Mouse (Mus musculus): ENCODE results near the gene Gper1.
"Not testable (repeated sequence)": the region's sequence is repeated elsewhere in the genome, so short reads cannot be mapped to it uniquely, and the experiment has no call there.

Gene Gper1

DNA sequence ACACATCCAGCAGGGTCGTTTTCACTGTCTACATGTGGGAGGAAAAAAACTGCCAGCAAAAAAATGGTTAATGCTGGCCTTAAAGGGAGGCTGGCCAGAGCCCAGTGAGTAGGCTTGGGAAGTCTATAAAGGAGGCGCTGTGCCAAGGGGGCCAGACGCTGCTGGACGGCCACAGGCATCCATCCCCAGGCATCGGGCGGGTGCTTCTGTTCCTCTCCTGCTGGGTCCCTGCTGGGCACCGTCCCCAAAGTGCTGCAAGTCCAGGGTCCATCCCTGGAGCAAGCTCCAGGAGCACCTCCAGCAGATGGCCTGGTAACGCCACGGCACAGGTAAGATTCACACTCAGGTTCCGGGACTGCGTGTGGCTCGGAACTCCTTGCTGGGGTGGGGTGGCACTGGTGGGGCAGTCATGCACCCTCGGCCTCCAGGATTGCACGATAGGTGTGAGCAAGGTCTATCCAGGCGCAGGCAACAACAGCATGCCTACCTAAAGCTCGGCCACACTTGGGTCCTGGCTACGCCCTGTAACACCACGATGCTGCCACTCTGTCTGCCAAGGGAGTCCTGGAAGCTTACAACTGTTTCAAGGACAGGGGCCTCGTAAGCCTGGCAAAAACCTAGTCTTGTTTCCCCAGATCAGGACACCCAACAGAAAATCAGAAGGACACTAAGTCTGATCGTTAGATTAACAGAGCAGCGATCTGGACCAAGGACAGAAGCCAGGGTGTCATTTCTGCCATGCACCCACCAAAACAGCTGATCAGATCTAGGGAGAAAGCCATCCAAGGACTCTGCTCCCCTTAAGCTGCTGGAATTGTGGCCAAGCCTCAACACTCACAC lies at the start of gene Gper1:
Gene Gper1 (plus strand): TSS at position 126 of the 840 bp plus-strand sequence.
- peak; percentile 71 to 80 for DNase-seq

DNA sequence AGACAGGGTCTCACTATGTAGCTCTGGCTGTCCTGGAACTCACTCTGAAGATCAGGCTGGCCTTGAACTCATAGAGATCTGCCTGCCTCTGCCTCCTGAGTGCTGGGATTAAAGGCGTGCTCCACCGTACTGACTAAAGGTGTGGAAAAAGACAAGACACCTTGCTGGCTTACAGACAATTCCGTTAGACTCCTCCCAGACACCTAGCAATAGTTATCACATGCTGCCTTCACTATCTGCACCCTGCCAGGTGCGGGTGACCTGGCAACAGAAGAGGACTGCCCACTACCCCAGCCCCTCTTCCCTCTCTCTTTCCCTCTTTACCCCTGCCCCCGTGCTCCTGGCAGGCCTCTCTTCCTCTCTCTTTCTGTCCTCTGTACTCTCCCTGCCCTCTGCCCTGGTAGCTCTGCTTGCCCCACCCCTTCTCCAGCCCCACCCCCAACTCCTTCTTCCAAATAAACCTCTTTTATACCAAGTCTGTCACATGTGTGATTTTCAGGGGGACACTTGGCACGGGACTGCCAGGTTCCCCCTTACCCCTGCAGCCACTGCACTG lies 49.0 kb upstream of the Gper1 start:
- DNase-seq = no peak

DNA sequence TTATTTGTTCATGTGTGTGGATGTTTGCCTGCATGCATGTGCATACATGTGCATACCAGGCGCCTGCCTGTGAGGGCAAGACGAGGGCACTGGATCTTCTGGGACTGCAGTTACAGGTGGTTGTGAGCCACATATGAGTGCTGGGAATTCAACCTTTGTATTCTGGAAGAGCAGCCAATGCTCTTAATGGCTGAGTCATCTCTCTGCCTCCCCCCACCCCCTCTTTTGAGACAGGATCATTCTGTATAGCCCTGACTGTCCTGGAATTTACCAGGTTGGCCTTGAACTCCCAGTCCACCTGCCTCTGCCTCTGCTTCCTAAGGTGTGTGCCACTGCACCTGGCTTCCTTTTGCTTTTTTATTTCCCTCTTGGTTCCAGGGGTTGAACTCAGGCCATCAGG lies 48.1 kb upstream of the Gper1 start:
- no peak for DNase-seq

DNA sequence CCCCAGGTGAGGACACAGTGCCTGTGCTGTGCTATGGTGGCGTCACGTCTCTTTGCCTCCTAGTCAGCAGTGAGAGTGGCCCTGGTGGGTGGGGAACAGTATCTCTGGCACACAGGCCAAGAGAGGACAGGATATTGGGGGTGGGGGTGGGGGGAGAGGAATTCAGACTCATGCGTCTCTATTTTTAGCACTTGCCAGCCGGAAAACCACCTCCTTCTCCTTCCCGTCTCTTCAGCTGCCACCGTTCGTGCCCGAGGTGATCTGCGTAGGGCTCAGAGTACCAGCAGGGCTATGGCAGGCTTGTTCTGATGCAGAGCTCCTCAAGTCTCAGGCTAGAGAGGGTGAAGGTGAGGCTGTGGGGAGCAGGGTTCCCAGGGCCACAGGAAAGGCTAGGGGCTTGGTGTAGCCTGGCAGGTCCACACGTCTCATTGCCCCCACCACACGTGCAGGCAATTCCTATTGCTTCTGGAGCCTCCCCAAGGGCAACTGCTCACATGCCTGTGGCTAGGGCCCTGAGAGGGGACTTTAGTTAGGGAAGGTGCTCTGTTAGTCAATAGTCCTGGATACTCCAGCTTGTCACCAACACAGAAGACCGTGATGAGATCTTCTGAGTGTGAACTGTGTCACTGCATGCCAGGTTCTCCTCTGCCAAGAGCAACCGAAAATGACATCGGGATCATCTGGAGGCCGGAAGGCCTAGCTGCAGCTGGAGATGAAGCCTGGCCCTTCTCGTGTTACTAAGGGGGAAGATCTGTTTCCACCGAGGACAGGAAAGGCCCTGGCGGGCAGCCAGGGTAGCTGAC lies 45.3 kb upstream of the Gper1 start, which contains the start of gene Gpr146:
Gene Gpr146 (plus strand): TSS at position 230 of the 803 bp plus-strand sequence.
- peak; percentile 79 to 91 for DNase-seq

DNA sequence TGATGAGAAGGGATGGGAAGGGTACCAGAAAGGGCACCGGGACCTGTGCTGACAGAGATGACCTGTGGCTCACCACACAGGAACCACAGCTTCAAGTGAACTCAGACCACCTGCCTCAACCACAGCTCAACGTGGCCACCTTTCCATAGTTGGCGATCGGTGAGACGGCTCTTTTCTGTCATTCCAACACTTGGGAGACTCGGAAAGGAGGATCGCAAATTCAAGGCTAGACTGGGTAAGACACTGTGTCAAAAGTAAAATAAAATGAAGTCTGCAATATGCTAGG lies 44.7 kb upstream of the Gper1 start:
- no peak for DNase-seq

DNA sequence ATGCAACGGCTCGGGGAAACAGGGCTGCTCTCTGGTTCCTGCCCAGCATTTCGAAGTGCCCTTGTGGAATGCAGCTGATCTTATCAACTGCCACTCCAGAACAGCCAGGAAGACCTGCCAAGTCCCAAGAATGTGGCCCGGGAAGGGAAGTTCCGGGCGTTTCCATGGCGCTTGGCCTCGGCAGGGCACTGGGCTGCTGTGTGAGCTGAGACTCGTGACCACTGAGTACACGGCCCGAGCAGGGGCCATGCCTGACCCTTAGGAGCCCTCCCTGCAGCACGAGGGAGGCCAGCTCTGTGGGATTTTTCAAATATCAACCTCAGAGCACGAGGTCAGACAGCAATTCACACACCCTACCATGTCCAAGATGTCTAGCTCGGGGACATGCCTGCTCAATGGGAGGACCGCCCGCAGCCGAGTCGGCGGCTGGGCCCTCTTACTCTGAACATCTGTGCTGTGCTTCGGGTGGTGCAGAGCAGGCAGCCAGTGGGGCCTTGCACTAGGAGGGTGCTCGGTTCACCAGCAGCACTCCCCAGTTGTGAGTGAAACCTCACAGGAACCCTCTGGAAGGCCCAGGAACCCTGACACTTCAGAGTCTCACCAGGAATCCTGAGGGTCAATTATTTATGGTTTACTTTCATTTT lies 43.8 kb upstream of the Gper1 start:
- DNase-seq = peak; percentile 91 to 96

DNA sequence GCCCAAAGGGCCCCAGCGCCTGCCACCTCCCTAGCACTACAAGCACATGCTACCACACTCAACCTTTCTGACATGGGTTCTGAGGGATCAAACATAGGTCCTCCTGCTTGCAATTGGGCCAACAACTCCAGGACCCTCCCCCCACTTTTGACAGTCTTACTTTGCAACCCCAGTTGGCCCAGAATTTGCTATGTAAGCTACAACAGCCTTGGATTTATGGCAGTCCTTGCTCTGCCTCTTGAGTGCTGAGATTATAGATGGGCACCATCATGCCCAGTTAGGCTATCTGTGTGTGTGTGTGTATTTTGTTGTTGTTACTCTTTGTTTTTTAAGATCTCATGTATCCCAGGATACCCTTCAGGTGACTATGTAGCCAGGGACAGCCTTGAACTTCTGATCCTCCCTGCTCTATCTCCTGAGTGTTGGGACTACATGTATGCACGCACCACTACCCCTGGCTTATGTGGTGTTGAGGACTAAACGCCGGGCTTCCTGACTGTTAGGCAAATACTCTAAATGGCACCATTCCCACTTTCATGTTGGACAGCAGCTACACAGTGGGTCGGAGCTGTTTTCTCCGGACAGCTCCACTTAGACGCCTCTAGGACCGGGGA lies 43.1 kb upstream of the Gper1 start:
- DNase-seq = no peak

DNA sequence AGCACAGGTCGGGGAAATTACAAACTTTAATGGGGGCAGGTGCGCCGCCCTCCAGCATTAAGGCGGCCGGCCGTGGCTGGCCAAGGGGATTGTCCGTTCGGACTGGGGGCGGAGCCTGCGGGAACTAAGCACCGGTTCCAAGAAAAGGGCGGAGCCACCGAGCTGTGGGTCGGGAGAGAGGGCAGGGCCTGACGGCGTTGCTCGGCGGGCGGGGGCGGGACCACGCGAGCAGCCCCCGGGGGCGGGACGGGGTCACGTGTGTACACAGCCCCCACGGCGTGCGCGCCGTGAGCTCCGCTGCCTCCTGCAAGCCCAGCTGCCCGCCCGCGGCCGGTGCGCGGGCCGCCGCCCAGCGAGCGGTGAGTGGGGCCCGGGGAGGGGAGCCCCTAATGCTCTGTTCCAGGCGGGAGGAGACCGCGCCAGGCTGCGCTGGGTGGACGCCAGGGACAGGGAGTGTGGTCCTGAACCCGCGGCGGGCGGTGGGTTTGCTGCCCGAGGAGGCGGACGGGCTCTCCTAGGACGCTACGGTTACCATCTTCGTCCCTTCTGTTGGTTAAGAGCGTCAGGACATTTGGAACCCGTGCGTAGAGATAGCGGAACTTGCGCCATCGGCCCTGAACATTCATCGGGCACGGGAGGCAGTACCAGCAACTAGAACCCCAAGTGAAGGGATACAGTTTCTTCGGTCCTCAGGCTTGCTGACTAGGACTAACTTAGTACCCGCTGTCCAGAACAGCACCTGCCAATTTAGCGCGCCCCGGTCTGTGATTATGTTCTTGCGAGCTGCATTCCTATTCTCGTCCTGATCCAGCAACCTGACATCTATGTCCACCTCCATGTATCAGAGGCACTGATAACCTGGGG lies 42.3 kb upstream of the Gper1 start:
- peak; percentile 97 to 98 for DNase-seq

DNA sequence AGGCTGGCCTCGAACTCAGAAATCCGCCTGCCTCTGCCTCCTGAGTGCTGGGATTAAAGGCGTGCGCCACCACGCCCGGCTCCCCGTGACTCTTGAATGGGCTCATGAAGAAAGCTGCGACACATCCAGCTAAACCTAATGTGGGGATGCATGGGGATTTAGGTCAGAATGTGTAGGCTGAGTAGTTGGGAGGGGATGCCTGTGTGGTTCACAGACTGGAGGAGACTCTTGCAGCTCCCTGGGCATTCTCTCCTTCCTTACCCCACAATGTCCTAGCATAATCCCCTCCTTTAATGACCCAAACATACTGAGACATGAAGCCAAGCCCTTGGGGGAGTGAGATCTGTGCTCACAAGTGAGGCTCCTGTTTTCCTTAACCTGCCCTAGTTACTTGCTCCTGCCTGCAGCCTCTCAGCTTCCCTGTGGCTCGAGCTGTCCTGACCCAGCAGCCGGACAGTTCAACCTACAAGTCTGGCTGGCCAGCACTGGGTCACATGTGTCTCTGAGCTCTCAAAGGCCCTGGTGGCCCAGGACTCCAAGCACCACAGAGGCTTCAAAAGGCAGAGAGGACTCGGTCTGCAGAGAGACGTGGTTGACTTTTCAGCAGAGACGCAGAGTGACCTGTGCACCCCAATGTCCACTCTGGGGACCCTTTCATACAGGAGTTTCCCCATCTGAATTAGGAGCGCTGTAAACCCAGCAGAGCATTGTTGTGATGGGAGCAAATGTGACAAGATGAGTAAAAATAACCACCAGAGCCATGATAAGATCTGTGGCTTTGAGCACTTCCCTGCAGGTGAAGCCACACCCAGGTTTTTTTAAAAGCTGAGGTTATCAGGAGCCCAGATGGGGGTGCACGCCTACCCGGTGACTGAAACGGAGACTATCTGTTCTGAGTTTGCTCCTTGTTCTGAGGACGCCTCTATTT lies 41.1 kb upstream of the Gper1 start:
- DNase-seq = no peak

DNA sequence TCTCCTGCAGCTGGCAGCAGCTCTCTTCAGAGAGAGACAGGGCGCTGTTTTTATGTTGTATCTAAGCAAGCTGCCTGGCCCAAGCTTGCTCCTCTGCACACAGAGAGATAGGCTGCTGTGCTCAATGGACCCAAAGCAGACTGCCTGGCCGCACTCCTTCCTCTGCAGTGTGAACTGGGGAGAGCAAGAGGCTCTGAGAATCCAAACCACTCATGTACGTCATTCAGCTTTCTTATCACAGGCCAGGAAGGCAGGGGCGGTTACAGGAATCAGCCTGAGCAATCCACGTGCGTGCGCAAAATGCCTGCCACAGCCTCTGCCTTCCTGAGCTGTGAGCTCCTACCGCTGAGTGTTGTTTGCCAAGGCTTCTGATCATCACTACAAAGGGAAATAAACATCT lies 40.2 kb upstream of the Gper1 start:
- DNase-seq = peak; percentile 84 to 86

DNA sequence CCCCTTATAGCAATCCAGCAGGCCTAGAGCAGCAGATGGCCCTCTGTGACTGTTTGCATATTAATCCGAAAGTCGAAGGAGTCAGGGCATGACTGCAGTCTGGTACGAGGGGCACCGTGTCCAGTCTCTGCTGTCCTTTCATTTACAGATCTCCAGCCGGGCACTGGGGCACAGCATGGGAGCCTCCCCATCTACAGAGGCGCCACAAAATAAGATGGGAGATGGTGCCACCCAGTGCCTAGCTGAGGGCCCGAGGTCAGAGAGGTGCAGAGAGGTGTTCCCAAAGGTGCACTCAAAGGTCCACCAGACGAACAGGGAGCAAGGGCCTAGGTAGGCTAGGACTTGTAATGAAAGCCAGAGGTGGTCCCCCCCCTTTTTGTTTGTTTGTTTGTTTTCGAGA lies 39.7 kb upstream of the Gper1 start:
- no peak for DNase-seq

DNA sequence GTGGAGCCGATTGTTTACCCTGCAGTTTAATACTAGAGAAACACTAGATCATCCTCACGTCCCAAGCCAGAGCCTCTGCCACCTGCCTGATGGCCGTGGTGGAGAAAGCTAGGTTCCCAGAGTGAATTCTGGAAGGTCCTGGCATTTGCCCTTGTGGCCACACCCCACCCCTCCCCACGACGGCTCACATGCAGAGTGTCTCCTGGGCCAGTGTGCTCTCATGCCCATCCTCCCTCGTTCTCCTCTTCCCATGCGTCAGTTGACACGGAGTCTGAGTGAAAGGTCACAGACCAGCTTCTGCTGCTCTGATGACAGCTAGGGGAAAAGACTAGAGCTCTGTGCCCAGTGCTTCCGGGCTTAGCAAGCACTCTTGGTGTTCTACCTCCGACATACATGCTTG lies 38.4 kb upstream of the Gper1 start:
- DNase-seq = peak; percentile 65 to 66

DNA sequence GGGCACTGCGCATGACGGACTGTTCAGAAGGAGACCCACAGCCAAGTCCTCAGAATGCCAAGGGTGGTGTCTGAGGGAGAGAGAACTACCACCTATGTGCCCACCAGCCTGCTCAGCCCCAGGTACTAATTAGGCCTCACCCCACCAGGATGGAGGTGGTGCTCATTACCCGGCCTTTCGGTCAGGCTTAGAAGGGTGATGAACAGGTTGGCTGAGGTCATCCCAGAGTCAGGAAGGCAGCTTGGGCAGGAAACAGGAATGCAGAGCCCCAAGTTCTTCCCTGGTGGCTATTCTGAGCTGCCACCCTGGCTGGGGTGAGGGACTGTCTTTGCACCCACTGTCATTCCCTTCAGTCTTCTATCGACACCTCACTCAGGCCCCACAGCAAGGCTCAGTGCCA lies 36.9 kb upstream of the Gper1 start:
- DNase-seq = no peak

DNA sequence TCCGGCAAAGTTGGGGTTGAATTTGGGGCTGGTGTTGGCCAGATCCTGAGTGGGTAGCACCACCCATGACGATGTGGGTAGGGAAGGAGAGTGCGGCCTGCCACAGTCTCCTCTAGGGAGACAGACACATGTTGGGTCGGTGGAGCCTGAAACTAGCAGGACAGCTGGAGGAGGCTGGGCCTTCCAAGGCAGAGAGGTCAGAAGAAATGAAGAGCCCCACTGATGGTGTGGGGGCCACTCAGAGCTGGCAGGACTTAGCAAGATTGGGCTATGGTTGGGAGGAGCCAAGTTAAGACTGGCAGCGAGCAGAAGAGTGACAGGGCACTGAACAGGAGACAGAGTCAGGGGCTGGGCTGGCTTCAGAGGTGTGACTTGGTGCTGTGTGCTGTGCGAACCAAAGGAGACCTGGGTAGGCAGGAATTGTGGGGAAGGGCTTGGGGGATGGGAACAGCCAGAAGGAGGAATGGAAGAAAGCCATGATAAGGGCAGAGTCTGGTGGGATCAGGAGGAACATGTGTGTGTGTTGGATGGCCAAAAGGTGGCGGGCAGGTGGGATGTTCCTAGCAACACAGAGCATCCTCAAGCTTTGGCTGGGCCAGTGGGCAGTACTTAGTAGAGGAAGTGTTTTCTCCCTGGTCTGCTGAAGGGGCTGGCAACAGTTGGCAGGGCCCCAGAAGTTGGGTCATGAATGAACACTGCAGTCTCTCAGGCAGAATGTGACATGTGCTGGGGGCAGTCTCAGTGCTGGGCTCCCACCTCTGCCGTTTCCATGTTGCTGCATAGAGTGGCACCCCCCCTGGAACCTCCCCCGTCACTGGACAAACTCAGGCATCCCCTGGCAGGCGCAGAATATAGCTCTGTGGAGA lies 35.4 kb upstream of the Gper1 start:
- peak; percentile 75 to 81 for DNase-seq

DNA sequence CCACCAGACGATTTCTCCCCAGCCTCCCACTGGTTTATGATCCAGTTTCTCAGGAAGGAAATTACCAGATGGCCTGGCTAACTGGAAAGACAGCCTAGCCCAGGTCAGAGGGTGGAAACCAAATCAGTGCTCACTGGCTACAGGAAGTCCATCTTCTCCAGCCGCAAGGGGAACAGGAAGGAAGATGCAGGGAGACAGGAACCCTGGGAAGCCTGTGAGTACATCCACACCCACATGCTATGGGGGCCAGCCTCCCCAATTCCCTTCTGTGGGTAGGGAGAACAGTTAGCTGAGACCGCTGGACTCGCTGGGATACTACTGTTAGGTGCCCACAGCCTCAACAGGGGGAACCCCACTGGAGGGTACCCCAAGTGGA lies 34.8 kb upstream of the Gper1 start:
- peak; percentile 53 to 58 for DNase-seq

DNA sequence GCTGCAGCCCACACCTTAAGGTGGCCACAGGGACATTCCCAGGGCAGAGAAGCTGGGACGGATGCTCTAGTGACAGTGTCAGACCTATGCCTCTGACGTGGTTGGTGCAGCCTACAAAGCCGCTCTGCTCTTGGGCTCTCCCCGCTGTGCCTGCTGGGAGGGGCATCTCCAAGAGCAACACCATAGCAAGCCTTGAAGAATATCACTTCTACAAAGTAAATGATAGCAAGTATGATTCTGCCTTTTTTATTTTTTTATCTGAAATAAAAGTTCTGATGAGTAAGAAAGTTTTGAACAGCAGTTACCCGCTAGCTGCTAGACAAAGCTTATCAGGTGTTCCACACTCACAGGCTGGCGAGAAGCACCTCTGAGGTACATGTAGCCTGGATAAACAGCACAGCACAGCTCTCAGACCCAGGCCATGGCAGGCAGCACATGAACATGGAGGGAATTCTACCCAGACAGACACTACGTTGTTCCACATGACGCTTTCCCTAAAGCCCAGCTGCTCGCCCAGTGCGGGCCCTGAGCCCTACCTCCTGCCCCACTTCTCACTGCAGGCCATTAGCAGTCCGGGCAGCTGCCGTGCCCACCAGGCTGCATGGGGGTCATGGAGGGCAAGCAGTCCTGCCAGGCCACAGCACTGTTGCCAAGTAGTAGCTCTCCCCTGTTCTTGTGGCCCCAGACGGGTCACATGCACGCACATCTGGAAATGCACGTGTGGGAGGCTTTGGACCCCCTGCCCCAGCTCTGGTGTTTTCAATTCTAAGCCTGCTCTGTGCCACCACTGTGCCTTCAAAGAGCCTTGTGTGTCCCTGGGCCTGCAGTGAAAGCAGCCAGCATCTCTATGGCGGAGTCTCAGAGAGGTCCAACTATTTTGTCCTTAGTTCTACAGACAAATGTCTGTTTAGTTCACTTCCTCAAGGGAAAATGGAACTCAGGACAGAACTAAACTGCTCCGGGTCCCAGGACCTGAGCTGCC lies 34.0 kb upstream of the Gper1 start:
- DNase-seq = no peak

DNA sequence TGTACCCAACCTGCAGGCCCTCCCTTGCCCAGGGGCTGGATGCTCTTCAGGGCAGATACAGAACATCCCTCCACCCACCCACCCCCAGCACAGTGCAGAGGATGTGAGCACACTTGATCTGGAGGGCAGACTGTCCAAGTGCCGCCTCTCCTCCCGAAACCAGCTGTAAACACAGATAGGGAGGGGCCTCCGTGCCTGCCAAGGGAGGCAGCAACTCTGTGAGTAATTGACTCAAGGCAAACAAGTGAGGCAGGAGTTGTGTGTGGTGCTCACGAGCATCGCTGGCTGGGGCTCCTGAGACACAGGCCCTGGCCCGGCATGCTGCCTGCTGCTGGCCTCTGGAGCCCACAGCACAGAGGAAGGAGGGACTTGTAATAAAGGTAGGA lies 33.3 kb upstream of the Gper1 start:
- peak; percentile 80 to 91 for DNase-seq

DNA sequence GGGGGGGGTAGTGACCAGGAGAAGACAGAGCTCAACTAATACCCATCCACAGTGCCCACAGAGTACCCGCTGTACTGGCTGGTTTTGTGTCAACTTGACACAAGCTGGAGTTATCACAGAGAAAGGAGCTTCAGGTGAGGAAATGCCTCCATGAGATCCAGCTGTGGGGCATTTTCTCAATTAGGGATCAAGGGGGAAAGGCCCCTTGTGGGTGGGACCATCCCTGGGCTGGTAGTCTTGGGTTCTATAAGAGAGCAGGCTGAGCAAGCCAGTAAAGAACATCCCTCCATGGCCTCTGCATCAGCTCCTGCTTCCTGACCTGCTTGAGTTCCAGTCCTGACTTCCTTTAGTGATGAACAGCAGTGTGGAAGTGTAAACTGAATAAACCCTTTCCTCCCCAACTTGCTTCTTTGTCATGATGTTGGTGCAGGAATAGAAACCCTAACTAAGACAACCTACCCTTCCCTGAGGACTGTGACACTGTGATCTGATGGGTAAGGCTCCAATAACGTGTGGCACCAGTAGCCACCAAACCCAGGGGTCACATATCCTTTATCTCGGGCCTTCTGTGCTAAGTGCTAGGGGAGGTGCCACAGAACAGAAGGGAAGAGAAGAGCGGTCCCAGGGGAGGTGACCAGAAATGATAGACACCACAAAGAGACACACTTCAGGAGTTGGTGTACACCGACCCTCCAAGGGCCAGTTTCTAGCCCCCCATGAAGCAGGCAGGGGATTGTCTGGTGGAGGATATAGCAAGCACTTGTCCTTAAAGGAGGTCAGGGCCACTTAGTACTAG lies 32.4 kb upstream of the Gper1 start:
- not testable (repeated sequence) for DNase-seq

Data from lung, postnatal 4 days (tissue).